Mouse (Mus musculus): Measurements from ENCODE around the gene Upb1.
A peak's percentile ranks its signal among the peaks of the same experiment; 100 is the strongest.
"Not testable (repeated sequence)": the region's sequence is repeated elsewhere in the genome, so short reads cannot be mapped to it uniquely, and the experiment has no call there.

Upb1 gene

GRCm38 (mm10) chr10:75456061-75456831 lies 55.3 kb downstream of the Upb1 start:
- DNase-seq (ENCODE audit: low spot score) = peak; percentile 15

- DNase-seq (ENCODE audit: low spot score) = no peak
Measured at GRCm38 (mm10) chr10:75457852-75458251, 56.9 kb downstream of the Upb1 start.

GRCm38 (mm10) chr10:75458329-75458728 lies 57.4 kb downstream of the Upb1 start:
- no peak for DNase-seq (ENCODE audit: low spot score)

GRCm38 (mm10) chr10:75462728-75463127 lies 61.8 kb downstream of the Upb1 start:
- no peak for DNase-seq (ENCODE audit: low spot score)

GRCm38 (mm10) chr10:75465781-75466550 lies 65.1 kb downstream of the Upb1 start:
- no peak for DNase-seq (ENCODE audit: low spot score)

GRCm38 (mm10) chr10:75473411-75473810 lies 72.5 kb downstream of the Upb1 start:
- no peak for DNase-seq (ENCODE audit: low spot score)

GRCm38 (mm10) chr10:75474571-75474970 lies 73.7 kb downstream of the Upb1 start:
- no peak for DNase-seq (ENCODE audit: low spot score)

GRCm38 (mm10) chr10:75475139-75475850 lies 74.4 kb downstream of the Upb1 start:
- not testable (repeated sequence) for DNase-seq (ENCODE audit: low spot score)

- DNase-seq (ENCODE audit: low spot score) = no peak
Measured at GRCm38 (mm10) chr10:75477034-75477433, 76.1 kb downstream of the Upb1 start.

- DNase-seq (ENCODE audit: low spot score) = no peak
Measured at GRCm38 (mm10) chr10:75479955-75480354, 79.0 kb downstream of the Upb1 start.

- DNase-seq (ENCODE audit: low spot score) = no peak
Measured at GRCm38 (mm10) chr10:75481703-75482102, 80.8 kb downstream of the Upb1 start.

- DNase-seq (ENCODE audit: low spot score) = no peak
Measured at GRCm38 (mm10) chr10:75482271-75482670, 81.4 kb downstream of the Upb1 start.

GRCm38 (mm10) chr10:75482919-75483483 lies 82.1 kb downstream of the Upb1 start:
- no peak for DNase-seq (ENCODE audit: low spot score)

- DNase-seq (ENCODE audit: low spot score) = no peak
Measured at GRCm38 (mm10) chr10:75484066-75484465, 83.2 kb downstream of the Upb1 start.

GRCm38 (mm10) chr10:75484767-75485166 lies 83.9 kb downstream of the Upb1 start:
- no peak for DNase-seq (ENCODE audit: low spot score)

GRCm38 (mm10) chr10:75486086-75486979 lies 85.4 kb downstream of the Upb1 start:
- peak; percentile 38 for DNase-seq (ENCODE audit: low spot score)

GRCm38 (mm10) chr10:75487131-75487530 lies 86.2 kb downstream of the Upb1 start:
- DNase-seq (ENCODE audit: low spot score) = no peak

GRCm38 (mm10) chr10:75489522-75489921 lies 88.6 kb downstream of the Upb1 start:
- no peak for DNase-seq (ENCODE audit: low spot score)

- no peak for DNase-seq (ENCODE audit: low spot score)
Measured at GRCm38 (mm10) chr10:75490731-75491130, 89.8 kb downstream of the Upb1 start.

Data from ovary, adult 18-20 months (tissue).